Mouse (Mus musculus): ENCODE data around the gene Cacng2.

DNA sequence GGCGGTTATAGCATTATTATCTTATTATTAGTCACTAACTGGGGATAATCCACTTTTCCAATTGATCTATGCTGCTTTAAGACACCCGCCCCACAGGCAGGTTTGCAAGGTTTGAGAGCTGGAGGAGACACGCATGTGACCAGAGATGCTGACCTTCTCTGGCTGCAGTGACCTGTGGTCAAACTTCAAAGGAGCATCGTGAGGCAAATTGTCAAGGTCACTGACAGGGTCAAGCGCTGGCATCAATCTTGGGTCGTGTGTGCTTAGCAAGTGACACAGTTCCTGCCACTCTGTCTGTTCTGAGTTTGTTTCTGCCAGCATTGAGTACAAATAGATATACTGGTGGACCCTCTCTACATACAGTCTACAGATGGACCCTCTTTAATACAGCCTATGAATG, 14.8 kb upstream of the Cacng2 start:
- TF ChIP-seq CTCF (IDR thresholded peaks at IDR 0.05; ENCODE audit: extremely low read depth, insufficient read depth, low read length), result no peak
- no peak for TF ChIP-seq POLR2A (IDR thresholded peaks at IDR 0.05; ENCODE audit: extremely low read depth, insufficient read depth, low read length)
